Comparison of ENCODE assay signal across 12 mouse cellular contexts in genomic region chr11:53522930-53523329, GRCm38 (mm10). TPM values are rescaled to one million over a fixed set of nuclear protein-coding genes. Genes with fewer than 3 reads are reported as not detected.
DNase-seq lines count a peak whose midpoint lies in the region; ATAC-seq lines count a peak whose summit lies in the region.
"Had no signal": no experiment of that assay in that cellular context is flagged by ENCODE, and none has a peak within 500 bp of the region (broad histone marks: within the 10 kb centered on the region; RNA-seq: fewer than 3 reads in every experiment).

No protein-coding gene starts in this region.

- WGBS in forebrain, embryonic 14.5 days = 67% methylated on average over 9 of the region's 9 CpGs
- 79% methylated on average over 9 of the region's 9 CpGs for WGBS in forebrain, embryonic 12.5 days
- WGBS in intestine, embryonic 16.5 days = 44% methylated on average over 9 of the region's 9 CpGs
- WGBS in midbrain, embryonic 11.5 days = 82% methylated on average over 9 of the region's 9 CpGs

- intact Hi-C loops in left cerebral cortex, postnatal 4 days (cut with DNase I) = no loop called here

- ATAC-seq in forebrain, embryonic 14.5 days = no peak
- no peak for ATAC-seq in forebrain, embryonic 12.5 days (ENCODE audit: low FRiP score)
- no peak for ATAC-seq in intestine, embryonic 16.5 days
- no peak for ATAC-seq in midbrain, embryonic 11.5 days (ENCODE audit: low FRiP score)

- H3K27me3 ChIP-seq in forebrain, embryonic 14.5 days (replicated peaks; ENCODE audit: control insufficient read depth, insufficient read depth, low read length) = no peaks in the 10 kb centered on the region
- H3K27me3 ChIP-seq in forebrain, embryonic 12.5 days = peaks cover 13% of the 10 kb centered on the region
- H3K27me3 ChIP-seq in intestine, embryonic 16.5 days (replicated peaks; ENCODE audit: control insufficient read depth, insufficient read depth, low read length) = no peaks in the 10 kb centered on the region
- H3K27me3 ChIP-seq in midbrain, embryonic 11.5 days (ENCODE audit: control insufficient read depth, insufficient read depth, low read length) = peaks cover 7% of the 10 kb centered on the region; the same call in 1 of the 2 replicates
- H3K27me3 ChIP-seq: embryonic facial prominence, embryonic 12.5 days had no signal

- no peak overlapping the region for H3K4me2 ChIP-seq in forebrain, embryonic 14.5 days (ENCODE audit: low read length)
- no peak overlapping the region for H3K4me2 ChIP-seq in forebrain, embryonic 12.5 days
- H3K4me2 ChIP-seq in intestine, embryonic 16.5 days (ENCODE audit: low read depth, low read length) = no peak overlapping the region
- no peak overlapping the region for H3K4me2 ChIP-seq in midbrain, embryonic 11.5 days
- H3K4me2 ChIP-seq: embryonic facial prominence, embryonic 12.5 days had no signal

- DNase-seq in forebrain, embryonic 14.5 days (ENCODE audit: low spot score) = peak; percentile 45
- DNase-seq in right cerebral cortex, adult 18-20 months = peak; percentile 84
- no peak for DNase-seq in right cerebral cortex, postnatal 4 days
- peak; percentile 58 for DNase-seq in left cerebral cortex, postnatal 4 days
- no peak for DNase-seq in gastrocnemius, adult 18-20 months (ENCODE audit: low spot score)
- no peak for DNase-seq in midbrain, embryonic 11.5 days (ENCODE audit: low spot score, missing footprints)

- H3K27ac ChIP-seq in forebrain, embryonic 14.5 days (ENCODE audit: low read depth, low read length) = no peak overlapping the region
- no peak overlapping the region for H3K27ac ChIP-seq in forebrain, embryonic 12.5 days
- no peak overlapping the region for H3K27ac ChIP-seq in intestine, embryonic 16.5 days (ENCODE audit: low read length)
- H3K27ac ChIP-seq in midbrain, embryonic 11.5 days (ENCODE audit: low read depth, low read length) = no peak overlapping the region

- H3K4me1 ChIP-seq in forebrain, embryonic 14.5 days (ENCODE audit: control insufficient read depth, insufficient read depth, low read length) = peaks cover 22% of the 10 kb centered on the region
- peaks cover 30% of the 10 kb centered on the region for H3K4me1 ChIP-seq in forebrain, embryonic 12.5 days
- peaks cover 34% of the 10 kb centered on the region for H3K4me1 ChIP-seq in intestine, embryonic 16.5 days (ENCODE audit: control insufficient read depth, insufficient read depth, low read length)
- peaks cover 22% of the 10 kb centered on the region for H3K4me1 ChIP-seq in midbrain, embryonic 11.5 days (ENCODE audit: control insufficient read depth, insufficient read depth, low read length)

- no peak overlapping the region for H3K9ac ChIP-seq in forebrain, embryonic 14.5 days (ENCODE audit: low read length)
- H3K9ac ChIP-seq in forebrain, embryonic 12.5 days = no peak overlapping the region
- H3K9ac ChIP-seq in intestine, embryonic 16.5 days (ENCODE audit: low read depth, low read length) = no peak overlapping the region
- no peak overlapping the region for H3K9ac ChIP-seq in midbrain, embryonic 11.5 days (ENCODE audit: low read length)
- H3K9ac ChIP-seq: embryonic facial prominence, embryonic 12.5 days had no signal

- no peaks in the 10 kb centered on the region for H3K9me3 ChIP-seq in forebrain, embryonic 14.5 days (replicated peaks; ENCODE audit: control insufficient read depth, low read length)
- no peaks in the 10 kb centered on the region for H3K9me3 ChIP-seq in forebrain, embryonic 12.5 days
- H3K9me3 ChIP-seq in intestine, embryonic 16.5 days (ENCODE audit: control insufficient read depth, low read length) = no peaks in the 10 kb centered on the region
- no peaks in the 10 kb centered on the region for H3K9me3 ChIP-seq in midbrain, embryonic 11.5 days (ENCODE audit: control insufficient read depth, low read length)
- H3K9me3 ChIP-seq: embryonic facial prominence, embryonic 12.5 days had no signal

- H3K36me3 ChIP-seq in forebrain, embryonic 14.5 days (ENCODE audit: control insufficient read depth, insufficient read depth, low read length) = no peaks in the 10 kb centered on the region
- H3K36me3 ChIP-seq in forebrain, embryonic 12.5 days (replicated peaks) = no peaks in the 10 kb centered on the region
- no peaks in the 10 kb centered on the region for H3K36me3 ChIP-seq in intestine, embryonic 16.5 days (ENCODE audit: control insufficient read depth, insufficient read depth, low read length)
- no peaks in the 10 kb centered on the region for H3K36me3 ChIP-seq in midbrain, embryonic 11.5 days (ENCODE audit: control insufficient read depth, insufficient read depth, low read length)
- H3K36me3 ChIP-seq: embryonic facial prominence, embryonic 12.5 days had no signal

- no peak overlapping the region for H3K4me3 ChIP-seq in forebrain, embryonic 14.5 days (ENCODE audit: low read depth, low read length)
- no peak overlapping the region for H3K4me3 ChIP-seq in forebrain, embryonic 12.5 days (replicated peaks)
- no peak overlapping the region for H3K4me3 ChIP-seq in intestine, embryonic 16.5 days (ENCODE audit: low read length)
- H3K4me3 ChIP-seq in midbrain, embryonic 11.5 days (ENCODE audit: low read depth, low read length) = no peak overlapping the region
- H3K4me3 ChIP-seq: embryonic facial prominence, embryonic 12.5 days had no signal

RNA-seq across cellular contexts. Expression of gene Sept8, which starts 3.9 kb away (rescaled TPM):
- polyA plus RNA-seq in forebrain, embryonic 14.5 days (2014; fragmentation: Nextera tagmentation; extraction: Ambion mirVana) = 12.3 and 16.7 TPM in 2 replicates
- 22.5 and 23.7 TPM in 2 replicates for polyA plus RNA-seq in forebrain, embryonic 12.5 days (2016; fragmentation: Nextera tagmentation; extraction: Ambion mirVana)
- total RNA-seq in left cerebral cortex, postnatal 4 days (2021) = 10 to 100 TPM; 53.7 to 54.5 TPM
- 18.2 and 18.4 TPM in 2 replicates for polyA plus RNA-seq in intestine, embryonic 16.5 days (2015; fragmentation: Nextera tagmentation; extraction: Ambion mirVana)
- total RNA-seq in gastrocnemius, adult 18-20 months (2021) = 10 to 100 TPM in 1 of 2 experiments, 1 to 10 TPM in 1; 8.4 to 10.3 TPM
- polyA plus RNA-seq in midbrain, embryonic 11.5 days (2014; fragmentation: Nextera tagmentation; extraction: Ambion mirVana) = 11.6 and 14.9 TPM in 2 replicates

RNA-seq across cellular contexts. Expression of gene Sowaha, which starts 42.9 kb away (rescaled TPM):
- 1.2 and 1.7 TPM in 2 replicates for polyA plus RNA-seq in forebrain, embryonic 14.5 days (2014; fragmentation: Nextera tagmentation; extraction: Ambion mirVana)
- 1.1 and 1.6 TPM in 2 replicates for polyA plus RNA-seq in forebrain, embryonic 12.5 days (2016; fragmentation: Nextera tagmentation; extraction: Ambion mirVana)
- 10 to 100 TPM; 12.2 to 18.1 TPM for total RNA-seq in left cerebral cortex, postnatal 4 days (2021)
- polyA plus RNA-seq in intestine, embryonic 16.5 days (2015; fragmentation: Nextera tagmentation; extraction: Ambion mirVana) = 0.31 and 0.32 TPM in 2 replicates
- total RNA-seq in gastrocnemius, adult 18-20 months (2021) = under 1 TPM; 0.07 TPM
- polyA plus RNA-seq in midbrain, embryonic 11.5 days (2014; fragmentation: Nextera tagmentation; extraction: Ambion mirVana) = 0.05 and 0.15 TPM in 2 replicates

RNA-seq across cellular contexts. Expression of gene Gm9945, which starts 43.0 kb away (rescaled TPM):
- 0.19 TPM in 1 of 2 replicates, not detected in the other for polyA plus RNA-seq in forebrain, embryonic 14.5 days (2014; fragmentation: Nextera tagmentation; extraction: Ambion mirVana)
- 0.29 TPM in 1 of 2 replicates, not detected in the other for polyA plus RNA-seq in forebrain, embryonic 12.5 days (2016; fragmentation: Nextera tagmentation; extraction: Ambion mirVana)
- total RNA-seq in left cerebral cortex, postnatal 4 days (2021) = under 1 TPM; 0.52 to 0.98 TPM
- polyA plus RNA-seq in intestine, embryonic 16.5 days (2015; fragmentation: Nextera tagmentation; extraction: Ambion mirVana) = not detected in 2 replicates
- not detected for total RNA-seq in gastrocnemius, adult 18-20 months (2021)
- 0.15 TPM in 1 of 2 replicates, not detected in the other for polyA plus RNA-seq in midbrain, embryonic 11.5 days (2014; fragmentation: Nextera tagmentation; extraction: Ambion mirVana)
- polyA plus RNA-seq: embryonic facial prominence, embryonic 12.5 days; heart, embryonic 16.5 days; small intestine, adult 2 months had no signal

RNA-seq across cellular contexts. Expression of gene Kif3a, which starts 44.2 kb away (rescaled TPM):
- polyA plus RNA-seq in forebrain, embryonic 14.5 days (2014; fragmentation: Nextera tagmentation; extraction: Ambion mirVana) = 215 and 216 TPM in 2 replicates
- 120 and 145 TPM in 2 replicates for polyA plus RNA-seq in forebrain, embryonic 12.5 days (2016; fragmentation: Nextera tagmentation; extraction: Ambion mirVana)
- 100 to 1,000 TPM; 169 to 171 TPM for total RNA-seq in left cerebral cortex, postnatal 4 days (2021)
- polyA plus RNA-seq in intestine, embryonic 16.5 days (2015; fragmentation: Nextera tagmentation; extraction: Ambion mirVana) = 35.0 and 42.3 TPM in 2 replicates
- total RNA-seq in gastrocnemius, adult 18-20 months (2021) = 1 to 10 TPM; 4.5 to 5.0 TPM
- 87.9 and 96.4 TPM in 2 replicates for polyA plus RNA-seq in midbrain, embryonic 11.5 days (2014; fragmentation: Nextera tagmentation; extraction: Ambion mirVana)

RNA-seq across cellular contexts. Expression of gene Gm9837, which starts 52.7 kb away (rescaled TPM):
- polyA plus RNA-seq in forebrain, embryonic 14.5 days (2014; fragmentation: Nextera tagmentation; extraction: Ambion mirVana) = not detected in 2 replicates
- not detected in 2 replicates for polyA plus RNA-seq in forebrain, embryonic 12.5 days (2016; fragmentation: Nextera tagmentation; extraction: Ambion mirVana)
- total RNA-seq in left cerebral cortex, postnatal 4 days (2021) = not detected
- not detected in 2 replicates for polyA plus RNA-seq in intestine, embryonic 16.5 days (2015; fragmentation: Nextera tagmentation; extraction: Ambion mirVana)
- not detected for total RNA-seq in gastrocnemius, adult 18-20 months (2021)
- not detected in 2 replicates for polyA plus RNA-seq in midbrain, embryonic 11.5 days (2014; fragmentation: Nextera tagmentation; extraction: Ambion mirVana)
- total RNA-seq: left cerebral cortex, adult 8-10 months had no signal
- polyA plus RNA-seq: embryonic facial prominence, embryonic 12.5 days; heart, embryonic 16.5 days; small intestine, adult 2 months had no signal

Comparison
In these comparisons a context has a peak if more than half of its experiments do, and no peak if none do; other contexts are left out.
1. DNase-seq: peak in forebrain, embryonic 14.5 days (single experiment), right cerebral cortex, adult 18-20 months (single experiment) and left cerebral cortex, postnatal 4 days (single experiment); none in right cerebral cortex, postnatal 4 days (single experiment), gastrocnemius, adult 18-20 months (single experiment) and midbrain, embryonic 11.5 days (single experiment).